Mouse (Mus musculus) heart, adult 18-20 months (tissue): Measurements from ENCODE around the gene 1700086D15Rik. TPM values are rescaled to one million over a fixed set of nuclear protein-coding genes. Genes with fewer than 3 reads are reported as not detected.

ENCODE experiments used
- DNase-seq, 2 experiments: peaks; one replicate each; pipeline ENCODE4 v3.0.0; 2021 to 2022; ENCODE audit warnings: mixed read lengths in 1 of 2
- total RNA-seq, 2 experiments: library from RNA; stranded (reverse); gene quantifications; 2 replicates each; pipeline ENCODE4 v1.2.3; 2021

Gene 1700086D15Rik
- total RNA-seq, 2 experiments from 2014 or later, result not detected

- no peak for DNase-seq
Observed at GRCm38 (mm10) chr11:65135251-65135739, 24.4 kb downstream of the 1700086D15Rik start.

GRCm38 (mm10) chr11:65133661-65134060 lies 26.0 kb downstream of the 1700086D15Rik start:
- no peak for DNase-seq

- DNase-seq, result no peak
Observed at GRCm38 (mm10) chr11:65129110-65129509, 30.6 kb downstream of the 1700086D15Rik start.

GRCm38 (mm10) chr11:65128666-65129065 lies 31.0 kb downstream of the 1700086D15Rik start:
- no peak for DNase-seq

- no peak for DNase-seq
Observed at GRCm38 (mm10) chr11:65126566-65126965, 33.1 kb downstream of the 1700086D15Rik start.

- DNase-seq, result peak; percentile 44 to 71
Observed at GRCm38 (mm10) chr11:65124913-65125418, 34.7 kb downstream of the 1700086D15Rik start.

- DNase-seq, result no peak
Observed at GRCm38 (mm10) chr11:65120276-65120675, 39.4 kb downstream of the 1700086D15Rik start.

- DNase-seq, result no peak
Observed at GRCm38 (mm10) chr11:65115811-65116210, 43.9 kb downstream of the 1700086D15Rik start.

- no peak for DNase-seq
Observed at GRCm38 (mm10) chr11:65112086-65112485, 47.6 kb downstream of the 1700086D15Rik start.

GRCm38 (mm10) chr11:65111651-65112050 lies 48.0 kb downstream of the 1700086D15Rik start:
- DNase-seq, result no peak

- no peak for DNase-seq
Observed at GRCm38 (mm10) chr11:65110058-65110457, 49.6 kb downstream of the 1700086D15Rik start.

- DNase-seq, result no peak
Observed at GRCm38 (mm10) chr11:65107734-65108171, 51.9 kb downstream of the 1700086D15Rik start.

GRCm38 (mm10) chr11:65107151-65107550 lies 52.5 kb downstream of the 1700086D15Rik start:
- DNase-seq, result no peak

GRCm38 (mm10) chr11:65104076-65104475 lies 55.6 kb downstream of the 1700086D15Rik start:
- peak; percentile 32 to 55 for DNase-seq

Other genes with a start within 250 kb of the 1700086D15Rik start
- 10 to 100 TPM; 19.7 to 19.9 TPM for gene Elac2, start 180.9 kb downstream of the 1700086D15Rik start, total RNA-seq
- 10 to 100 TPM; 21.5 to 23.3 TPM for gene Arhgap44, start 3.1 kb upstream of the 1700086D15Rik start, total RNA-seq
- 10 to 100 TPM; 65.5 to 66.9 TPM for gene Myocd, start 110.1 kb upstream of the 1700086D15Rik start, total RNA-seq